Mouse (Mus musculus): ENCODE results near the gene Vkorc1l1. TPM values are rescaled to one million over a fixed set of nuclear protein-coding genes. Genes with fewer than 3 reads are reported as not detected.
A peak's percentile ranks its signal among the peaks of the same experiment; 100 is the strongest.

Vkorc1l1 gene
- polyA plus RNA-seq, 2 experiments, result 26.1 to 35.7 TPM

- Histone ChIP-seq H3K36me3 (ENCODE audit: control insufficient read depth, insufficient read depth, low read length) (0 out of 2 replicates have a peak, but pooled peaks cover 4% of the 10 kb centered on the region), H3K9ac (ENCODE audit: low read depth, low read length, severe bottlenecking) (peak within 1 kb of the TSS; percentile 75), H3K27me3 (ENCODE audit: control insufficient read depth, insufficient read depth, low read length) (no peaks in the 10 kb centered on the region), H3K4me2 (replicated peaks; ENCODE audit: low read depth, low read length, severe bottlenecking) (peak within 1 kb of the TSS; percentile 63), H3K9me3 (ENCODE audit: control insufficient read depth, low read length) (no peaks in the 10 kb centered on the region), H3K4me1 (ENCODE audit: control insufficient read depth, insufficient read depth, low read length) (peaks cover 11% of the 10 kb centered on the region), H3K27ac (replicated peaks; ENCODE audit: low read depth, low read length) (peak within 1 kb of the TSS; percentile 72), H3K4me3 (replicated peaks; ENCODE audit: low read length) (peak within 1 kb of the TSS; percentile 67)
- peak; percentile 85; the same call in 1 of the 2 replicates for TF ChIP-seq POLR2A (IDR thresholded peaks at IDR 0.05; ENCODE audit: borderline replicate concordance, extremely low read depth, insufficient read depth, insufficient read length)
- ATAC-seq (ENCODE audit: low FRiP score, low read depth) (peak; percentile 91), DNase-seq (ENCODE audit: low spot score) (peak; percentile 83)
- WGBS, result under 1% methylated on average over 39 of the region's 39 CpGs
Measured at GRCm38 (mm10) chr5:130002301-130003146, 60.8 kb downstream of the Vkorc1l1 start, which contains the start of gene Gusb. Gusb (minus strand) TSS chr5:130003049.

GRCm38 (mm10) chr5:130003229-130003628 lies 61.5 kb downstream of the Vkorc1l1 start:
- H3K9me3 ChIP-seq (ENCODE audit: control insufficient read depth, low read length), result no peaks in the 10 kb centered on the region
- H3K4me1 ChIP-seq (ENCODE audit: control insufficient read depth, insufficient read depth, low read length), result peaks cover 11% of the 10 kb centered on the region
- no peak for ATAC-seq (ENCODE audit: low FRiP score, low read depth)
- H3K27ac ChIP-seq (replicated peaks; ENCODE audit: low read depth, low read length), result peak overlapping the region; percentile 72
- no peak for DNase-seq (ENCODE audit: low spot score)
- H3K27me3 ChIP-seq (ENCODE audit: control insufficient read depth, insufficient read depth, low read length), result no peaks in the 10 kb centered on the region
- WGBS, result 48% methylated on average over 7 of the region's 7 CpGs
- TF ChIP-seq POLR2A (IDR thresholded peaks at IDR 0.05; ENCODE audit: borderline replicate concordance, extremely low read depth, insufficient read depth, insufficient read length), result no peak
- H3K4me2 ChIP-seq (replicated peaks; ENCODE audit: low read depth, low read length, severe bottlenecking), result peak overlapping the region; percentile 63
- peak overlapping the region; percentile 75; the same call in 1 of the 2 replicates for H3K9ac ChIP-seq (ENCODE audit: low read depth, low read length, severe bottlenecking)
- H3K4me3 ChIP-seq (replicated peaks; ENCODE audit: low read length), result peak overlapping the region; percentile 67
- H3K36me3 ChIP-seq (ENCODE audit: control insufficient read depth, insufficient read depth, low read length), result 0 out of 2 replicates have a peak, but pooled peaks cover 4% of the 10 kb centered on the region

DNA sequence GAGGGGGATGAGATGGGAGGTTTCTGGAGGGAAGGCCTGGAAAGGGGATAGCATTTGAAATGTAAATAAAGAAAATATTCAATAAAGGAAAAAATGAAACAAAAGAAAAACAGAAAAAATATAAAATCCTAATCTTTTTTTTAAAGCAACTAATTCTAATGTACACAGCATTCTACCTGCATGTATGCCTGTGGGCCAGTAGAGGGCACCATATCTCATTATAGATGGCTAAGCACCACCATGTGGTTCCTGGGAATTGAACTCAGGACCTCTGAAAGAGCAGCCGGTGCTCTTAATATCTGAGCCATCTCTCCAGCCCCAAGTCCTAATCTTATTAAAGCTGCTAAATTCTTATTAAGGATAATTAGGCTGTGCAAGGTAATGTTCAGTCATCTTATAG lies 65.6 kb downstream of the Vkorc1l1 start:
- no peak for ATAC-seq (ENCODE audit: low FRiP score, low read depth)
- 93% methylated on average over 1 of the region's 1 CpGs for whole genome bisulfite sequencing
- Histone ChIP-seq H3K27me3 (ENCODE audit: control insufficient read depth, insufficient read depth, low read length) (no peaks in the 10 kb centered on the region), H3K36me3 (ENCODE audit: control insufficient read depth, insufficient read depth, low read length) (peaks cover 12% of the 10 kb centered on the region), H3K4me3 (replicated peaks; ENCODE audit: low read length) (no peak overlapping the region), H3K9me3 (ENCODE audit: control insufficient read depth, low read length) (peaks cover 5% of the 10 kb centered on the region; the same call in 1 of the 2 replicates), H3K4me2 (replicated peaks; ENCODE audit: low read depth, low read length, severe bottlenecking) (no peak overlapping the region), H3K4me1 (ENCODE audit: control insufficient read depth, insufficient read depth, low read length) (peaks cover 5% of the 10 kb centered on the region; the same call in 1 of the 2 replicates), H3K9ac (ENCODE audit: low read depth, low read length, severe bottlenecking) (no peak overlapping the region), H3K27ac (replicated peaks; ENCODE audit: low read depth, low read length) (no peak overlapping the region)
- no peak for TF ChIP-seq POLR2A (IDR thresholded peaks at IDR 0.05; ENCODE audit: borderline replicate concordance, extremely low read depth, insufficient read depth, insufficient read length)
- no peak for DNase-seq (ENCODE audit: low spot score)

GRCm38 (mm10) chr5:130008034-130008590 lies 66.3 kb downstream of the Vkorc1l1 start:
- 75% methylated on average over 6 of the region's 6 CpGs for WGBS
- no peak for ATAC-seq (ENCODE audit: low FRiP score, low read depth)
- H3K9me3 ChIP-seq (ENCODE audit: control insufficient read depth, low read length), result peaks cover 5% of the 10 kb centered on the region; the same call in 1 of the 2 replicates
- H3K4me2 ChIP-seq (replicated peaks; ENCODE audit: low read depth, low read length, severe bottlenecking), result no peak overlapping the region
- DNase-seq (ENCODE audit: low spot score), result no peak
- H3K27me3 ChIP-seq (ENCODE audit: control insufficient read depth, insufficient read depth, low read length), result no peaks in the 10 kb centered on the region
- H3K9ac ChIP-seq (ENCODE audit: low read depth, low read length, severe bottlenecking), result no peak overlapping the region
- H3K4me1 ChIP-seq (ENCODE audit: control insufficient read depth, insufficient read depth, low read length), result peaks cover 3% of the 10 kb centered on the region; the same call in 1 of the 2 replicates
- H3K36me3 ChIP-seq (ENCODE audit: control insufficient read depth, insufficient read depth, low read length), result peaks cover 16% of the 10 kb centered on the region
- no peak overlapping the region for H3K4me3 ChIP-seq (replicated peaks; ENCODE audit: low read length)
- TF ChIP-seq POLR2A (IDR thresholded peaks at IDR 0.05; ENCODE audit: borderline replicate concordance, extremely low read depth, insufficient read depth, insufficient read length), result no peak
- H3K27ac ChIP-seq (replicated peaks; ENCODE audit: low read depth, low read length), result no peak overlapping the region

DNA sequence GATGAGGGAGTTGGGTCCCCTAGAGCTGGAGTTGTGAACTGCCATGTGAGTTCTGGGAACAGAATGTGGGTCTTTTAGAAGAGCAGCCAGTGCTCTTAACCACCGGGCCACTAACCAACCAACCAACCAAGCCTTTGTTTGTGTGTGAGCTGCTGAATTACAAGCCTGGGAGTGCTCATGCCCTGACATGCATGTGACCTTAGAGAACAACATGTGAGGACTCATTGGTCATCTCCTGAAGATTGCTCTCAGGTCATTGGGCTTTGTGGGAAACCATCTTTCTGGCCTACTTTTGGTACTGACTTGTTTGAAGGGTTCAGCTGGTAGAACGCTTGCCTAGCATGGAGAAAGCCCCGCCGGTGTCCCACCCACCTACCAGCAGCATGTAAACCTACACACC lies 68.0 kb downstream of the Vkorc1l1 start:
- Histone ChIP-seq H3K36me3 (ENCODE audit: control insufficient read depth, insufficient read depth, low read length) (peaks cover 16% of the 10 kb centered on the region), H3K9ac (ENCODE audit: low read depth, low read length, severe bottlenecking) (no peak overlapping the region), H3K4me3 (replicated peaks; ENCODE audit: low read length) (no peak overlapping the region), H3K27ac (replicated peaks; ENCODE audit: low read depth, low read length) (no peak overlapping the region), H3K4me2 (replicated peaks; ENCODE audit: low read depth, low read length, severe bottlenecking) (no peak overlapping the region), H3K27me3 (ENCODE audit: control insufficient read depth, insufficient read depth, low read length) (no peaks in the 10 kb centered on the region), H3K9me3 (ENCODE audit: control insufficient read depth, low read length) (peaks cover 5% of the 10 kb centered on the region; the same call in 1 of the 2 replicates), H3K4me1 (ENCODE audit: control insufficient read depth, insufficient read depth, low read length) (no peaks in the 10 kb centered on the region)
- TF ChIP-seq POLR2A (IDR thresholded peaks at IDR 0.05; ENCODE audit: borderline replicate concordance, extremely low read depth, insufficient read depth, insufficient read length), result no peak
- ATAC-seq (ENCODE audit: low FRiP score, low read depth) (no peak), DNase-seq (ENCODE audit: low spot score) (no peak)
- WGBS, result 98% methylated on average over 4 of the region's 4 CpGs
